Mouse (Mus musculus) embryo, embryonic 9.5 days (tissue): ENCODE data around the gene Srrm1.

Experiments
- DNase-seq: peaks from one replicate; pipeline ENCODE4 v3.0.0-alpha.2; 2017; ENCODE audit errors: extremely low spot score

The Srrm1 gene

GRCm38 (mm10) chr4:135353794-135354450, 801 bp upstream of the Srrm1 start:
- peak; percentile 45 for DNase-seq

GRCm38 (mm10) chr4:135352326-135353065, 625 bp downstream of the Srrm1 start:
- no peak for DNase-seq

GRCm38 (mm10) chr4:135337376-135337942, 15.7 kb downstream of the Srrm1 start:
- DNase-seq, result no peak

- DNase-seq, result no peak
Measured at GRCm38 (mm10) chr4:135336023-135336357, 17.1 kb downstream of the Srrm1 start.

- DNase-seq, result no peak
Measured at GRCm38 (mm10) chr4:135335327-135336022, 17.6 kb downstream of the Srrm1 start.

GRCm38 (mm10) chr4:135326469-135326868, 26.7 kb downstream of the Srrm1 start:
- no peak for DNase-seq

- DNase-seq, result no peak
Measured at GRCm38 (mm10) chr4:135326046-135326445, 27.1 kb downstream of the Srrm1 start.

- DNase-seq, result no peak
Measured at GRCm38 (mm10) chr4:135323021-135323420, 30.1 kb downstream of the Srrm1 start.

GRCm38 (mm10) chr4:135317966-135318365, 35.2 kb downstream of the Srrm1 start:
- peak; percentile 82 for DNase-seq

- no peak for DNase-seq
Measured at GRCm38 (mm10) chr4:135317539-135317938, 35.6 kb downstream of the Srrm1 start.

GRCm38 (mm10) chr4:135315287-135315686, 37.8 kb downstream of the Srrm1 start:
- DNase-seq, result no peak

- DNase-seq, result no peak
Measured at GRCm38 (mm10) chr4:135314419-135314832, 38.7 kb downstream of the Srrm1 start.

GRCm38 (mm10) chr4:135313761-135314241, 39.3 kb downstream of the Srrm1 start:
- no peak for DNase-seq

GRCm38 (mm10) chr4:135313111-135313691, 39.9 kb downstream of the Srrm1 start:
- no peak for DNase-seq

- DNase-seq, result no peak
Measured at GRCm38 (mm10) chr4:135312706-135313105, 40.4 kb downstream of the Srrm1 start.

GRCm38 (mm10) chr4:135310371-135310770, 42.8 kb downstream of the Srrm1 start:
- DNase-seq, result no peak

- no peak for DNase-seq
Measured at GRCm38 (mm10) chr4:135309726-135310125, 43.4 kb downstream of the Srrm1 start.

- DNase-seq, result no peak
Measured at GRCm38 (mm10) chr4:135309112-135309659, 43.9 kb downstream of the Srrm1 start.

- no peak for DNase-seq
Measured at GRCm38 (mm10) chr4:135306971-135307632, 46.0 kb downstream of the Srrm1 start.

- no peak for DNase-seq
Measured at GRCm38 (mm10) chr4:135306533-135306932, 46.6 kb downstream of the Srrm1 start.

GRCm38 (mm10) chr4:135302261-135302660, 50.9 kb downstream of the Srrm1 start:
- DNase-seq, result no peak
